Mouse (Mus musculus): ENCODE data around the gene Mios.
A peak's percentile ranks its signal among the peaks of the same experiment; 100 is the strongest.

The Mios gene

GRCm38 (mm10) chr6:8209047-8209865, at the start of gene Mios:
TSS of gene Mios (plus strand) at chr6:8209222.
- peak; percentile 86 for DNase-seq (ENCODE audit: low read depth, low spot score)

GRCm38 (mm10) chr6:8160001-8160400, 49.0 kb upstream of the Mios start:
- no peak for DNase-seq (ENCODE audit: low read depth, low spot score)

- DNase-seq (ENCODE audit: low read depth, low spot score): no peak
Measured at GRCm38 (mm10) chr6:8164741-8165140, 44.3 kb upstream of the Mios start.

GRCm38 (mm10) chr6:8172101-8172500, 36.9 kb upstream of the Mios start:
- no peak for DNase-seq (ENCODE audit: low read depth, low spot score)

GRCm38 (mm10) chr6:8174062-8174461, 35.0 kb upstream of the Mios start:
- no peak for DNase-seq (ENCODE audit: low read depth, low spot score)

- DNase-seq (ENCODE audit: low read depth, low spot score): no peak
Measured at GRCm38 (mm10) chr6:8175346-8175745, 33.7 kb upstream of the Mios start.

- no peak for DNase-seq (ENCODE audit: low read depth, low spot score)
Measured at GRCm38 (mm10) chr6:8176116-8176515, 32.9 kb upstream of the Mios start.

- no peak for DNase-seq (ENCODE audit: low read depth, low spot score)
Measured at GRCm38 (mm10) chr6:8178397-8178941, 30.6 kb upstream of the Mios start.

- no peak for DNase-seq (ENCODE audit: low read depth, low spot score)
Measured at GRCm38 (mm10) chr6:8188599-8189233, 20.3 kb upstream of the Mios start.

GRCm38 (mm10) chr6:8189917-8190316, 19.1 kb upstream of the Mios start:
- DNase-seq (ENCODE audit: low read depth, low spot score): no peak

GRCm38 (mm10) chr6:8192517-8192916, 16.5 kb upstream of the Mios start, which contains the start of gene Col28a1:
TSS of gene Col28a1 (minus strand) at chr6:8192617.
- DNase-seq (ENCODE audit: low read depth, low spot score): no peak

GRCm38 (mm10) chr6:8209866-8210186, 804 bp downstream of the Mios start:
- DNase-seq (ENCODE audit: low read depth, low spot score): no peak

GRCm38 (mm10) chr6:8210661-8211060, 1.6 kb downstream of the Mios start:
- DNase-seq (ENCODE audit: low read depth, low spot score): no peak

- DNase-seq (ENCODE audit: low read depth, low spot score): no peak
Measured at GRCm38 (mm10) chr6:8227035-8227434, 18.0 kb downstream of the Mios start.

GRCm38 (mm10) chr6:8228596-8228995, 19.6 kb downstream of the Mios start:
- no peak for DNase-seq (ENCODE audit: low read depth, low spot score)

- DNase-seq (ENCODE audit: low read depth, low spot score): no peak
Measured at GRCm38 (mm10) chr6:8258316-8258715, 49.3 kb downstream of the Mios start.

- DNase-seq (ENCODE audit: low read depth, low spot score): peak; percentile 96
Measured at GRCm38 (mm10) chr6:8259004-8259666, 50.1 kb downstream of the Mios start, which contains the start of the genes Rpa3, Umad1 and Gm45062. TSS of gene Rpa3 (minus strand) at chr6:8259173. TSS of gene Umad1 (plus strand) at chr6:8259288. TSS of gene Gm45062 (plus strand) at chr6:8259450.

GRCm38 (mm10) chr6:8259667-8260044, 50.6 kb downstream of the Mios start:
- no peak for DNase-seq (ENCODE audit: low read depth, low spot score)

GRCm38 (mm10) chr6:8271047-8271446, 62.0 kb downstream of the Mios start:
- DNase-seq (ENCODE audit: low read depth, low spot score): no peak

- peak; percentile 41 for DNase-seq (ENCODE audit: low read depth, low spot score)
Measured at GRCm38 (mm10) chr6:8274387-8275054, 65.5 kb downstream of the Mios start.

GRCm38 (mm10) chr6:8275098-8275497, 66.1 kb downstream of the Mios start:
- peak; percentile 59 for DNase-seq (ENCODE audit: low read depth, low spot score)

GRCm38 (mm10) chr6:8276431-8276830, 67.4 kb downstream of the Mios start:
- no peak for DNase-seq (ENCODE audit: low read depth, low spot score)

Data from retina, postnatal 7 days (tissue).